Mouse (Mus musculus) cerebral cortex, adult 2 months (tissue): ENCODE results near the gene Stx4a.

ENCODE experiments used
- WGBS: fragments of 180-500 bp; shearing (Covaris S2); methylation state at CpG from one replicate; pipeline ENCODE4 v1.1.7; 2018; 5-methylcytosine and 5-hydroxymethylcytosine counted together

The Stx4a gene

GRCm38 (mm10) chr7:127814241-127814921 lies 9.7 kb upstream of the Stx4a start:
- WGBS: 31% methylated on average over 19 of the region's 19 CpGs

- 79% methylated on average over 15 of the region's 15 CpGs for WGBS
These were observed 8.9 kb upstream of the Stx4a start for GRCm38 (mm10) chr7:127815116-127815665.

GRCm38 (mm10) chr7:127815954-127816821 lies 7.9 kb upstream of the Stx4a start:
- 22% methylated on average over 15 of the region's 15 CpGs for WGBS

- WGBS: 66% methylated on average over 7 of the region's 7 CpGs
These were observed 7.0 kb upstream of the Stx4a start for GRCm38 (mm10) chr7:127817053-127817452.

GRCm38 (mm10) chr7:127817776-127818175 lies 6.3 kb upstream of the Stx4a start:
- 67% methylated on average over 5 of the region's 5 CpGs for WGBS

GRCm38 (mm10) chr7:127820836-127821509 lies 3.1 kb upstream of the Stx4a start:
- 58% methylated on average over 13 of the region's 13 CpGs for WGBS

GRCm38 (mm10) chr7:127822494-127822893 lies 1.6 kb upstream of the Stx4a start:
- WGBS: 57% methylated on average over 3 of the region's 3 CpGs

- 34% methylated on average over 11 of the region's 11 CpGs for WGBS
These were observed 590 bp upstream of the Stx4a start for GRCm38 (mm10) chr7:127823236-127824171.

- WGBS: 88% methylated on average over 2 of the region's 2 CpGs
These were observed 11.5 kb downstream of the Stx4a start for GRCm38 (mm10) chr7:127835550-127835949.

GRCm38 (mm10) chr7:127837473-127837872 lies 13.4 kb downstream of the Stx4a start:
- whole genome bisulfite sequencing: 93% methylated on average over 5 of the region's 5 CpGs

GRCm38 (mm10) chr7:127837878-127838277 lies 13.8 kb downstream of the Stx4a start:
- WGBS: 81% methylated on average over 4 of the region's 4 CpGs

GRCm38 (mm10) chr7:127840031-127840430 lies 15.9 kb downstream of the Stx4a start:
- 84% methylated on average over 2 of the region's 2 CpGs for whole genome bisulfite sequencing

GRCm38 (mm10) chr7:127840886-127841285 lies 16.8 kb downstream of the Stx4a start:
- WGBS: 1% methylated on average over 15 of the region's 15 CpGs

GRCm38 (mm10) chr7:127841340-127842000 lies 17.4 kb downstream of the Stx4a start:
- WGBS: 1% methylated on average over 46 of the region's 46 CpGs

GRCm38 (mm10) chr7:127842001-127842718 lies 18.1 kb downstream of the Stx4a start:
- 0% methylated on average over 40 of the region's 40 CpGs for WGBS

GRCm38 (mm10) chr7:127849973-127850875 lies 26.1 kb downstream of the Stx4a start:
- WGBS: 61% methylated on average over 6 of the region's 6 CpGs

- WGBS: 57% methylated on average over 5 of the region's 5 CpGs
These were observed 26.8 kb downstream of the Stx4a start for GRCm38 (mm10) chr7:127850906-127851305.

- 96% methylated on average over 6 of the region's 6 CpGs for WGBS
These were observed 34.2 kb downstream of the Stx4a start for GRCm38 (mm10) chr7:127858258-127858657.

- WGBS: 94% methylated on average over 12 of the region's 12 CpGs
These were observed 42.3 kb downstream of the Stx4a start for GRCm38 (mm10) chr7:127866434-127866833.
